Mouse (Mus musculus): ENCODE results near the gene Slc4a4. TPM values are rescaled to one million over a fixed set of nuclear protein-coding genes. Genes with fewer than 3 reads are reported as not detected.
"Not testable (repeated sequence)": the region's sequence is repeated elsewhere in the genome, so short reads cannot be mapped to it uniquely, and the experiment has no call there.

Gene Slc4a4
- polyA plus RNA-seq, 1 experiment, result 53.7 TPM

- no peak for TF ChIP-seq CTCF (IDR thresholded peaks at IDR 0.05; ENCODE audit: extremely low read depth, insufficient read depth, low read length)
- no peak for TF ChIP-seq POLR2A (IDR thresholded peaks at IDR 0.05; ENCODE audit: extremely low read depth, insufficient read depth, low read length)
- H3K4me1 ChIP-seq (ENCODE audit: control insufficient read depth, insufficient read depth, low read length), result peaks cover 3% of the 10 kb centered on the region; the same call in 1 of the 2 replicates
- no peak overlapping the region for H3K27ac ChIP-seq (ENCODE audit: insufficient read depth, low read length)
- H3K4me3 ChIP-seq (ENCODE audit: insufficient read depth, low read length), result no peak overlapping the region
Measured at GRCm38 (mm10) chr5:89097291-89097690, 210.7 kb downstream of the Slc4a4 start.

GRCm38 (mm10) chr5:89098121-89098520, 211.5 kb downstream of the Slc4a4 start:
- H3K4me1 ChIP-seq (ENCODE audit: control insufficient read depth, insufficient read depth, low read length), result peaks cover 4% of the 10 kb centered on the region; the same call in 1 of the 2 replicates
- no peak for TF ChIP-seq POLR2A (IDR thresholded peaks at IDR 0.05; ENCODE audit: extremely low read depth, insufficient read depth, low read length)
- TF ChIP-seq CTCF (IDR thresholded peaks at IDR 0.05; ENCODE audit: extremely low read depth, insufficient read depth, low read length), result no peak
- H3K4me3 ChIP-seq (ENCODE audit: insufficient read depth, low read length), result no peak overlapping the region
- H3K27ac ChIP-seq (ENCODE audit: insufficient read depth, low read length), result no peak overlapping the region

GRCm38 (mm10) chr5:89099886-89100285, 213.3 kb downstream of the Slc4a4 start:
- H3K4me1 ChIP-seq (ENCODE audit: control insufficient read depth, insufficient read depth, low read length), result peaks cover 5% of the 10 kb centered on the region; the same call in 1 of the 2 replicates
- no peak overlapping the region for H3K4me3 ChIP-seq (ENCODE audit: insufficient read depth, low read length)
- H3K27ac ChIP-seq (ENCODE audit: insufficient read depth, low read length), result no peak overlapping the region
- TF ChIP-seq CTCF (IDR thresholded peaks at IDR 0.05; ENCODE audit: extremely low read depth, insufficient read depth, low read length) (no peak), POLR2A (IDR thresholded peaks at IDR 0.05; ENCODE audit: extremely low read depth, insufficient read depth, low read length) (no peak)

- H3K27ac ChIP-seq (ENCODE audit: insufficient read depth, low read length), result no peak overlapping the region
- TF ChIP-seq CTCF (IDR thresholded peaks at IDR 0.05; ENCODE audit: extremely low read depth, insufficient read depth, low read length) (no peak), POLR2A (IDR thresholded peaks at IDR 0.05; ENCODE audit: extremely low read depth, insufficient read depth, low read length) (no peak)
- H3K4me3 ChIP-seq (ENCODE audit: insufficient read depth, low read length), result no peak overlapping the region
- peaks cover 7% of the 10 kb centered on the region; the same call in 1 of the 2 replicates for H3K4me1 ChIP-seq (ENCODE audit: control insufficient read depth, insufficient read depth, low read length)
Measured at GRCm38 (mm10) chr5:89102560-89102959, 215.9 kb downstream of the Slc4a4 start.

- Histone ChIP-seq H3K4me1 (ENCODE audit: control insufficient read depth, insufficient read depth, low read length) (peaks cover 7% of the 10 kb centered on the region; the same call in 1 of the 2 replicates), H3K27ac (ENCODE audit: insufficient read depth, low read length) (no peak overlapping the region), H3K4me3 (ENCODE audit: insufficient read depth, low read length) (no peak overlapping the region)
- no peak for TF ChIP-seq POLR2A (IDR thresholded peaks at IDR 0.05; ENCODE audit: extremely low read depth, insufficient read depth, low read length)
- TF ChIP-seq CTCF (IDR thresholded peaks at IDR 0.05; ENCODE audit: extremely low read depth, insufficient read depth, low read length), result no peak
Measured at GRCm38 (mm10) chr5:89105346-89105745, 218.7 kb downstream of the Slc4a4 start.

- peaks cover 7% of the 10 kb centered on the region; the same call in 1 of the 2 replicates for H3K4me1 ChIP-seq (ENCODE audit: control insufficient read depth, insufficient read depth, low read length)
- H3K4me3 ChIP-seq (ENCODE audit: insufficient read depth, low read length), result no peak overlapping the region
- TF ChIP-seq CTCF (IDR thresholded peaks at IDR 0.05; ENCODE audit: extremely low read depth, insufficient read depth, low read length) (no peak), POLR2A (IDR thresholded peaks at IDR 0.05; ENCODE audit: extremely low read depth, insufficient read depth, low read length) (no peak)
- H3K27ac ChIP-seq (ENCODE audit: insufficient read depth, low read length), result no peak overlapping the region
Measured at GRCm38 (mm10) chr5:89106217-89106616, 219.6 kb downstream of the Slc4a4 start.

GRCm38 (mm10) chr5:89108809-89109208, 222.2 kb downstream of the Slc4a4 start:
- TF ChIP-seq CTCF (IDR thresholded peaks at IDR 0.05; ENCODE audit: extremely low read depth, insufficient read depth, low read length), result no peak
- TF ChIP-seq POLR2A (IDR thresholded peaks at IDR 0.05; ENCODE audit: extremely low read depth, insufficient read depth, low read length), result no peak
- H3K4me3 ChIP-seq (ENCODE audit: insufficient read depth, low read length), result no peak overlapping the region
- peaks cover 3% of the 10 kb centered on the region; the same call in 1 of the 2 replicates for H3K4me1 ChIP-seq (ENCODE audit: control insufficient read depth, insufficient read depth, low read length)
- no peak overlapping the region for H3K27ac ChIP-seq (ENCODE audit: insufficient read depth, low read length)

- Histone ChIP-seq H3K4me3 (ENCODE audit: insufficient read depth, low read length) (no peak overlapping the region), H3K4me1 (ENCODE audit: control insufficient read depth, insufficient read depth, low read length) (peaks cover 2% of the 10 kb centered on the region; the same call in 1 of the 2 replicates), H3K27ac (ENCODE audit: insufficient read depth, low read length) (no peak overlapping the region)
- no peak for TF ChIP-seq POLR2A (IDR thresholded peaks at IDR 0.05; ENCODE audit: extremely low read depth, insufficient read depth, low read length)
Measured at GRCm38 (mm10) chr5:89109832-89110231, 223.2 kb downstream of the Slc4a4 start.

- not testable (repeated sequence) for H3K4me1 ChIP-seq (ENCODE audit: control insufficient read depth, insufficient read depth, low read length); H3K27ac ChIP-seq (ENCODE audit: insufficient read depth, low read length); H3K4me3 ChIP-seq (ENCODE audit: insufficient read depth, low read length)
Measured at GRCm38 (mm10) chr5:89111987-89112386, 225.4 kb downstream of the Slc4a4 start.

- H3K27ac ChIP-seq (ENCODE audit: insufficient read depth, low read length), result no peak overlapping the region
- H3K4me3 ChIP-seq (ENCODE audit: insufficient read depth, low read length), result no peak overlapping the region
- no peak for TF ChIP-seq CTCF (IDR thresholded peaks at IDR 0.05; ENCODE audit: extremely low read depth, insufficient read depth, low read length)
- TF ChIP-seq POLR2A (IDR thresholded peaks at IDR 0.05; ENCODE audit: extremely low read depth, insufficient read depth, low read length), result no peak
- peaks cover 3% of the 10 kb centered on the region; the same call in 1 of the 2 replicates for H3K4me1 ChIP-seq (ENCODE audit: control insufficient read depth, insufficient read depth, low read length)
Measured at GRCm38 (mm10) chr5:89120881-89121280, 234.3 kb downstream of the Slc4a4 start.
